Mouse (Mus musculus) midbrain, embryonic 12.5 days (tissue): ENCODE measurements around the gene Fbxl14. TPM values are rescaled to one million over a fixed set of nuclear protein-coding genes. Genes with fewer than 3 reads are reported as not detected.

Experiments used
- ATAC-seq: fragments of 200-750 bp; cut with Nextera tagmentation; 2 replicates; pipeline ENCODE4 v1.8.0; 2017; ENCODE audit warnings: low read depth, moderate TSS enrichment, moderate library complexity; ENCODE audit not compliant: low FRiP score
- H3K27ac ChIP-seq: fragments of 300-500 bp; sonication (generic); replicated peaks from 2 replicates; pipeline ENCODE4 v1.5.1; 2016; ENCODE audit warnings: mild to moderate bottlenecking
- H3K27me3 ChIP-seq: fragments of 300-500 bp; sonication (generic); 2 replicates; pipeline ENCODE4 v1.6.1; 2016; ENCODE audit warnings: mild to moderate bottlenecking
- H3K36me3 ChIP-seq: fragments of 300-500 bp; sonication (generic); 2 replicates; pipeline ENCODE4 v1.6.1; 2016
- H3K4me1 ChIP-seq: fragments of 300-500 bp; sonication (generic); 2 replicates; pipeline ENCODE4 v1.6.1; 2016
- H3K4me2 ChIP-seq: fragments of 300-500 bp; sonication (generic); replicated peaks from 2 replicates; pipeline ENCODE4 v1.6.1; 2016; ENCODE audit warnings: mild to moderate bottlenecking, moderate library complexity
- H3K4me3 ChIP-seq: fragments of 300-500 bp; sonication (generic); 2 replicates; pipeline ENCODE4 v1.5.1; 2016; ENCODE audit warnings: mild to moderate bottlenecking
- H3K9ac ChIP-seq: fragments of 300-500 bp; sonication (generic); replicated peaks from 2 replicates; pipeline ENCODE4 v1.6.1; 2016; ENCODE audit warnings: mild to moderate bottlenecking, moderate library complexity
- H3K9me3 ChIP-seq: fragments of 300-500 bp; sonication (generic); 2 replicates; pipeline ENCODE4 v1.6.1; 2016; ENCODE audit warnings: mild to moderate bottlenecking
- WGBS: fragments of 180-500 bp; shearing (Covaris S2); methylation state at CpG from one replicate; pipeline ENCODE4 v1.1.7; 2016; 5-methylcytosine and 5-hydroxymethylcytosine counted together
- polyA plus RNA-seq: library from polyadenylated mRNA; unstranded; fragments of >200 nt; fragmentation: Nextera tagmentation; extraction: Ambion mirVana; gene quantifications from 2 replicates; pipeline ENCODE4 v1.2.1, GENCODE M21; 2016

The Fbxl14 gene
- polyA plus RNA-seq, 1 experiment from 2014 or later, result 4.1 TPM

GRCm38 (mm10) chr6:119450965-119451943 lies 28.2 kb upstream of the Fbxl14 start:
- Histone ChIP-seq H3K9ac (no peak overlapping the region), H3K4me2 (peak overlapping the region; percentile 60), H3K27me3 (peaks cover 20% of the 10 kb centered on the region), H3K4me1 (peaks cover 44% of the 10 kb centered on the region), H3K4me3 (no peak overlapping the region), H3K27ac (peak overlapping the region; percentile 72), H3K36me3 (no peaks in the 10 kb centered on the region), H3K9me3 (no peaks in the 10 kb centered on the region)
- WGBS, result 53% methylated on average over 14 of the region's 14 CpGs
- no peak for ATAC-seq

- peak; percentile 52; the same call in 1 of the 2 replicates for ATAC-seq
- Histone ChIP-seq H3K27me3 (peaks cover 19% of the 10 kb centered on the region), H3K4me1 (peaks cover 44% of the 10 kb centered on the region), H3K4me3 (peak overlapping the region; percentile 34), H3K4me2 (peak overlapping the region; percentile 60), H3K36me3 (no peaks in the 10 kb centered on the region), H3K27ac (peak overlapping the region; percentile 72), H3K9ac (peak overlapping the region; percentile 48), H3K9me3 (no peaks in the 10 kb centered on the region)
- under 1% methylated on average over 15 of the region's 15 CpGs for WGBS
Measured at GRCm38 (mm10) chr6:119451981-119452499, 27.4 kb upstream of the Fbxl14 start.

GRCm38 (mm10) chr6:119458166-119458565 lies 21.3 kb upstream of the Fbxl14 start:
- H3K27ac ChIP-seq, result no peak overlapping the region
- no peak overlapping the region for H3K9ac ChIP-seq
- no peak for ATAC-seq
- no peaks in the 10 kb centered on the region for H3K9me3 ChIP-seq
- no peak overlapping the region for H3K4me3 ChIP-seq
- H3K4me2 ChIP-seq, result no peak overlapping the region
- 0 out of 2 replicates have a peak, but pooled peaks cover 3% of the 10 kb centered on the region for H3K4me1 ChIP-seq
- no peaks in the 10 kb centered on the region for H3K27me3 ChIP-seq
- no peaks in the 10 kb centered on the region for H3K36me3 ChIP-seq
- 60% methylated on average over 8 of the region's 8 CpGs for WGBS

- Histone ChIP-seq H3K4me1 (0 out of 2 replicates have a peak, but pooled peaks cover 3% of the 10 kb centered on the region), H3K9ac (no peak overlapping the region), H3K27me3 (no peaks in the 10 kb centered on the region), H3K9me3 (no peaks in the 10 kb centered on the region), H3K4me3 (no peak overlapping the region), H3K27ac (no peak overlapping the region), H3K36me3 (no peaks in the 10 kb centered on the region), H3K4me2 (no peak overlapping the region)
- WGBS, result 87% methylated on average over 4 of the region's 4 CpGs
- no peak for ATAC-seq
Measured at GRCm38 (mm10) chr6:119459041-119459440, 20.4 kb upstream of the Fbxl14 start.

DNA sequence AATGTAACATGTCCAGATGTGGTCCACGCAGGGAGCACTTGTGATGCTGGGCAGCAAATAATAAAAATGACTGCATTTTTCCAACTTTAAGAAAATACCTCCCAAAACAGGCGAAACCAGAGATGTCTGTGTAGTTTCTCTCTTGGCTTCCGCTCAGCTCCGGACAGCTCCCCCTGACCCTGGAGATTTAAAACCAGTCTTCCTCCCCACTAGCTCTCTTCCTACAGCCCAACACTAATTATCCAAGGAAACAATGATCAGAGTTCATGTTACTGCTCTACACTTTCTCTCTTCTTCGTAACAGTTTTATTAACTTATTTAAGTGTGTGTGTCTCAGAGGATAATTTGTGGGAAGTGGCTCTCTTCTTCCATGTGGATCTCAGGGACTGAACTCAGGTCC lies 19.1 kb upstream of the Fbxl14 start:
- 91% methylated on average over 5 of the region's 5 CpGs for WGBS
- Histone ChIP-seq H3K36me3 (no peaks in the 10 kb centered on the region), H3K4me1 (peaks cover 5% of the 10 kb centered on the region; the same call in 1 of the 2 replicates), H3K9me3 (no peaks in the 10 kb centered on the region), H3K27me3 (no peaks in the 10 kb centered on the region), H3K27ac (no peak overlapping the region), H3K9ac (no peak overlapping the region), H3K4me2 (no peak overlapping the region), H3K4me3 (no peak overlapping the region)
- ATAC-seq, result no peak

- peaks cover 6% of the 10 kb centered on the region; the same call in 1 of the 2 replicates for H3K4me1 ChIP-seq
- H3K4me2 ChIP-seq, result no peak overlapping the region
- H3K9me3 ChIP-seq, result no peaks in the 10 kb centered on the region
- no peak overlapping the region for H3K4me3 ChIP-seq
- no peak overlapping the region for H3K27ac ChIP-seq
- no peak for ATAC-seq
- H3K9ac ChIP-seq, result no peak overlapping the region
- no peaks in the 10 kb centered on the region for H3K27me3 ChIP-seq
- no peaks in the 10 kb centered on the region for H3K36me3 ChIP-seq
- 91% methylated on average over 1 of the region's 1 CpGs for WGBS
Measured at GRCm38 (mm10) chr6:119466161-119466560, 13.3 kb upstream of the Fbxl14 start.

DNA sequence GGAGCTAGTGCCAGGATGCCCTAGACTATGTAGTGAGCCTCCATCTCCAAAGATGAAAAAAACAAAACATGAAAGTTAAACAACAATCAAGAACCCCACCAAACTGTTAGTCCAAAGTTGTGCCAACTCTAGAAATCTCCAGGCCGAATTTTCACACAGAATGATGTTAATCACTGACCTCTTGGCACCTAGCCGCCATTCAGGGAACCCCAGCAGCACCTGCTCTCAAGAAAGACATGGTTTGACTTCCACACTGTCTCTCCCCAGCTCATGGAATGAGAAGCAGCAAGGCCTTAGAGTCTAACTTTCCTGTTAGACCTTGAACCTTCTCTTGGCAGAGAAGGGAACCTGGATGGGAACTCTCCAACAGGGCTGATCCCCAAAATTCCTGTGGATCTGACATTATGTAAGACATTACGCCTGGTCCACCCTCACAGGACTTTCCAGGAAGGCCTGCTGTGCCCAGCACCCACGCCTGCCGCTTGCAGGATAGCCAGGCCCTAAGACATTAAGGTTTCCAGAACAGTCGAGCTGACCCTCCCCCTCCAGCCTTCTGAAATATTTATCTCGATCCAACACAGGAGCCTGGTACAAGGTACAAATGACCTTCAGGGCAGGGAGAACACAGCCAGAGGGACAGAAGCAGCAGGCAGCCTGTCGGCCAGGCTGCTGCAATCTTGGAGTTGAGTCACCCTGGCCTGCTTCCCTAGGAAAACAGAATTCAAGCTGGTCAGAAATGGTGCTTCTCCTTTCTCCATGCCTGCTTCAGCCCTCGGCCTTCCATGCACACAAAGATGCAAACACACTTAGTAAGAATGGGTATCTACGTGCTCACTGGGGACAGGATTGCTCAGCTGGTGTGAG lies 12.3 kb upstream of the Fbxl14 start:
- WGBS, result 71% methylated on average over 10 of the region's 10 CpGs
- H3K9me3 ChIP-seq, result no peaks in the 10 kb centered on the region
- H3K4me2 ChIP-seq, result no peak overlapping the region
- peaks cover 6% of the 10 kb centered on the region; the same call in 1 of the 2 replicates for H3K4me1 ChIP-seq
- no peak overlapping the region; the same call in 1 of the 2 replicates for H3K27ac ChIP-seq
- H3K27me3 ChIP-seq, result no peaks in the 10 kb centered on the region
- H3K36me3 ChIP-seq, result no peaks in the 10 kb centered on the region
- H3K4me3 ChIP-seq, result no peak overlapping the region
- no peak overlapping the region for H3K9ac ChIP-seq
- no peak for ATAC-seq

- H3K27ac ChIP-seq, result no peak overlapping the region; the same call in 1 of the 2 replicates
- H3K9ac ChIP-seq, result no peak overlapping the region
- H3K9me3 ChIP-seq, result no peaks in the 10 kb centered on the region
- H3K4me1 ChIP-seq, result peaks cover 6% of the 10 kb centered on the region; the same call in 1 of the 2 replicates
- no peak overlapping the region for H3K4me3 ChIP-seq
- no peak overlapping the region for H3K4me2 ChIP-seq
- no peaks in the 10 kb centered on the region for H3K36me3 ChIP-seq
- no peak for ATAC-seq
- H3K27me3 ChIP-seq, result no peaks in the 10 kb centered on the region
- 92% methylated on average over 2 of the region's 2 CpGs for WGBS
Measured at GRCm38 (mm10) chr6:119467785-119468059, 11.7 kb upstream of the Fbxl14 start.

DNA sequence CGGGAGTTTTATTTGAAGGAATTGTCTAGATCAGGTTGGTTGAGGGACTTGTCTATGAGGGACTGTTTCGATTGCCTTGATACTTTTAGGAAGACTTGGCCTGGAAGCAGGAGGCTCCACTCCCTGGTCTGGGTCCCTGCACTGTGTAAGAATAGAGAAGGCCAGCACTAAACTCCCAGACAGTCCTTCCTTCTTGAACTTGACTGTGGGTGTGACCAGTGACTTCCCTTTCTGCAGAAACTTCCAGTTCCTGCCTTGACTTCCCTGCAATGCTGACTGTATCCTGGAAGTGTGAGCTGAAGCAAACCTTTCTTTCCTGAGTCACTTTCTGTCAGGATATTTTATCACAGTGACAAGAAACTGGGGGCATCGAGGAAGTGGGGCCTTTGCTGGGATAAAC lies 8.7 kb upstream of the Fbxl14 start:
- Histone ChIP-seq H3K36me3 (no peaks in the 10 kb centered on the region), H3K4me1 (0 out of 2 replicates have a peak, but pooled peaks cover 3% of the 10 kb centered on the region), H3K4me2 (no peak overlapping the region), H3K27me3 (no peaks in the 10 kb centered on the region), H3K27ac (no peak overlapping the region), H3K4me3 (no peak overlapping the region), H3K9ac (no peak overlapping the region), H3K9me3 (no peaks in the 10 kb centered on the region)
- no peak for ATAC-seq
- 90% methylated on average over 3 of the region's 3 CpGs for WGBS

GRCm38 (mm10) chr6:119472135-119472534 lies 7.3 kb upstream of the Fbxl14 start:
- no peak overlapping the region for H3K9ac ChIP-seq
- no peaks in the 10 kb centered on the region for H3K27me3 ChIP-seq
- H3K4me2 ChIP-seq, result no peak overlapping the region
- H3K27ac ChIP-seq, result no peak overlapping the region
- 0 out of 2 replicates have a peak, but pooled peaks cover 3% of the 10 kb centered on the region for H3K4me1 ChIP-seq
- 36% methylated on average over 5 of the region's 5 CpGs for WGBS
- ATAC-seq, result no peak
- no peaks in the 10 kb centered on the region for H3K9me3 ChIP-seq
- H3K36me3 ChIP-seq, result no peaks in the 10 kb centered on the region
- no peak overlapping the region for H3K4me3 ChIP-seq

GRCm38 (mm10) chr6:119472705-119473104 lies 6.8 kb upstream of the Fbxl14 start:
- no peak for ATAC-seq
- 85% methylated on average over 3 of the region's 3 CpGs for WGBS

More at GRCm38 (mm10) chr6:119472705-119473104, 6.8 kb upstream of the Fbxl14 start:
- Histone ChIP-seq H3K4me2 (no peak overlapping the region), H3K27me3 (no peaks in the 10 kb centered on the region), H3K4me3 (no peak overlapping the region), H3K9ac (no peak overlapping the region), H3K27ac (no peak overlapping the region), H3K36me3 (no peaks in the 10 kb centered on the region), H3K9me3 (no peaks in the 10 kb centered on the region), H3K4me1 (peaks cover 5% of the 10 kb centered on the region; the same call in 1 of the 2 replicates)
